In the genomic region with DNA sequence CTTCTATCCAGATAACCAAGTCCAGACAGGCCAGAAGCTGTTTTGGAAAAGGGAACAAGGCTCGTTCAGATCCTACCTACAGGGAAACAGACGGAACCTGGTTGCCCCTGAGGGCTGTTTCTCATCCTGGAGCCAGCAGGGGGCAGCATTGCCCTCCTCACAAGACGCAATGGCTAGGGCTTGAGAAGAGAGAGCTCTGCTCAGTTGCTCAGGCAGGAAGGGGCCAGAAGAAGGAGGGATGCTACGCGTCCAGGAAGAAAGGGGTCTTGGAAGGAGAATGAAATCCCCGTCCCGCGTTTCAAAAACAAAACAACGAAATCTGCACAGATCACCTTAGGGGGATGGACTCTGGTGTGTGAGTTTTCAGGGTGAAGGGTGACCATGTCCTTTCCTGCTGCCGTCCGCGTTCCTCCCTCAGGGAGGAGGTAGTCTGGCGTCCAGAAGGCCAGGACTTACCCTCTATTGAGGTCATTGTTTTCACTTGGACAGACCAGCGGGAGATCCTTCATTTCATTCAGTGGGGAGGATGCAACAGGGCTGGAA, we compare ENCODE assay signal across 8 mouse cellular contexts. TPM values are rescaled to one million over a fixed set of nuclear protein-coding genes. Genes with fewer than 3 reads are reported as not detected.
DNase-seq lines count a peak whose midpoint lies in the region; ATAC-seq and TF ChIP-seq lines count a peak whose summit lies in the region.

No protein-coding gene starts in this region.

- H3K4me3 ChIP-seq in ES-E14 (ENCODE audit: insufficient read depth in 1 of 2, low read depth in 1 of 2, low read length in 2 of 2, poor library complexity in 1 of 2, severe bottlenecking in 1 of 2): no peak overlapping the region
- no peak overlapping the region for H3K4me3 ChIP-seq in forebrain, embryonic 16.5 days (replicated peaks; ENCODE audit: low read length)
- H3K4me3 ChIP-seq in lung, embryonic 15.5 days: peak overlapping the region; percentile 18
- H3K4me3 ChIP-seq in thymus, adult 2 months (ENCODE audit: control insufficient read depth, insufficient read depth, low read length): no peak overlapping the region

- ATAC-seq in forebrain, embryonic 16.5 days: peak; percentile 90
- ATAC-seq in lung, embryonic 15.5 days (ENCODE audit: borderline replicate concordance, extremely low read depth, low FRiP score, low TSS enrichment): peak; percentile 72

- H3K9ac ChIP-seq in ES-E14 (ENCODE audit: insufficient read depth, low read depth, low read length, poor library complexity, severe bottlenecking): no peak overlapping the region
- H3K9ac ChIP-seq in forebrain, embryonic 16.5 days (replicated peaks; ENCODE audit: low read depth, low read length): 0 out of 2 replicates have a peak overlapping the region, but pooled peaks have one; percentile 32
- peak overlapping the region; percentile 32; the same call in 1 of the 2 replicates for H3K9ac ChIP-seq in lung, embryonic 15.5 days

- no peaks in the 10 kb centered on the region for H3K9me3 ChIP-seq in ES-E14 (ENCODE audit: control insufficient read depth, insufficient read depth, low read depth, low read length)
- H3K9me3 ChIP-seq in forebrain, embryonic 16.5 days (ENCODE audit: control insufficient read depth, low read length): no peaks in the 10 kb centered on the region
- no peaks in the 10 kb centered on the region for H3K9me3 ChIP-seq in lung, embryonic 15.5 days

- peak overlapping the region; percentile 40 for H3K4me2 ChIP-seq in forebrain, embryonic 16.5 days (ENCODE audit: low read length)
- H3K4me2 ChIP-seq in lung, embryonic 15.5 days: peak overlapping the region; percentile 51

- no peaks in the 10 kb centered on the region for H3K27me3 ChIP-seq in forebrain, embryonic 16.5 days (replicated peaks; ENCODE audit: control insufficient read depth, insufficient read depth, low read length)
- no peaks in the 10 kb centered on the region; the same call in 1 of the 2 replicates for H3K27me3 ChIP-seq in lung, embryonic 15.5 days
- no peaks in the 10 kb centered on the region for H3K27me3 ChIP-seq in thymus, adult 2 months (ENCODE audit: control insufficient read depth, insufficient read depth, low read length)

- peaks cover 0 to 4% of the 10 kb centered on the region in 2 experiments; a peak in 1 of 4 replicates for H3K4me1 ChIP-seq in ES-E14 (ENCODE audit: control insufficient read depth in 2 of 2, insufficient read depth in 2 of 2, low read length in 2 of 2, poor library complexity in 1 of 2)
- peaks cover 3% of the 10 kb centered on the region for H3K4me1 ChIP-seq in forebrain, embryonic 16.5 days (replicated peaks; ENCODE audit: control insufficient read depth, insufficient read depth, low read length)
- H3K4me1 ChIP-seq in lung, embryonic 15.5 days: peaks cover 8% of the 10 kb centered on the region
- no peaks in the 10 kb centered on the region for H3K4me1 ChIP-seq in thymus, adult 2 months (replicated peaks; ENCODE audit: control insufficient read depth, insufficient read depth, low read length)

- in situ Hi-C loops in ES-E14 (cut with MboI; ENCODE audit: low sequenced_read_pairs in 2 of 2, unreplicated experiment in 2 of 2): no loop called here

- WGBS in forebrain, embryonic 16.5 days: 20% methylated on average over 14 of the region's 14 CpGs
- WGBS in lung, embryonic 15.5 days: 15% methylated on average over 14 of the region's 14 CpGs
- WGBS in thymus, adult 2 months: 25% methylated on average over 14 of the region's 14 CpGs

- peak; percentile 91 for DNase-seq in ES-E14 (ENCODE audit: low read depth, low spot score)
- peak; percentile 74 for DNase-seq in cerebellum, adult 11-12 months
- DNase-seq in heart, postnatal 25 days (ENCODE audit: low spot score): peak; percentile 64
- DNase-seq in layer of hippocampus, adult 11-12 months (ENCODE audit: low spot score): peak; percentile 86
- peak; percentile 59 for DNase-seq in ovary, adult 18-20 months (ENCODE audit: low spot score)
- DNase-seq in thymus, adult 2 months: peak; percentile 82

- peak; percentile 91 for TF ChIP-seq CTCF in thymus, adult 2 months (IDR thresholded peaks at IDR 0.05; ENCODE audit: borderline replicate concordance, control insufficient read depth, extremely low read depth, insufficient read depth, low read length, poor library complexity)

- TF ChIP-seq POLR2A in thymus, adult 2 months (IDR thresholded peaks at IDR 0.05; ENCODE audit: control insufficient read depth, extremely low read depth, insufficient read depth, low read length, poor library complexity): no peak

- H3K27ac ChIP-seq in ES-E14 (ENCODE audit: insufficient read depth, low read depth, low read length, poor library complexity, severe bottlenecking): no peak overlapping the region
- H3K27ac ChIP-seq in forebrain, embryonic 16.5 days (ENCODE audit: low read length): no peak overlapping the region
- H3K27ac ChIP-seq in lung, embryonic 15.5 days: peak overlapping the region; percentile 92
- H3K27ac ChIP-seq in thymus, adult 2 months (ENCODE audit: control insufficient read depth, insufficient read depth, low read length): no peak overlapping the region

- no peaks in the 10 kb centered on the region for H3K36me3 ChIP-seq in ES-E14 (ENCODE audit: control insufficient read depth, insufficient read depth, low read length, poor library complexity, severe bottlenecking)
- H3K36me3 ChIP-seq in forebrain, embryonic 16.5 days (ENCODE audit: control insufficient read depth, insufficient read depth): no peaks in the 10 kb centered on the region
- H3K36me3 ChIP-seq in lung, embryonic 15.5 days: no peaks in the 10 kb centered on the region
- H3K36me3 ChIP-seq in thymus, adult 2 months (ENCODE audit: control insufficient read depth, insufficient read depth, low read length): no peaks in the 10 kb centered on the region

- intact Hi-C loops in heart, postnatal 25 days (cut with DNase I): loop anchor here (2.0 to 10.0 kb wide), 3 partner anchors 318 to 612 kb away; no protein-coding TSS in a partner anchor

TF ChIP-seq in ES-E14, 5 proteins besides CTCF, POLR2A, EP300 and RAD21:
- no peak for TF ChIP-seq MAFK (IDR thresholded peaks at IDR 0.05; ENCODE audit: insufficient read depth, low read depth, low read length)
- peak; percentile 48 for TF ChIP-seq ZC3H11A (IDR thresholded peaks at IDR 0.05; ENCODE audit: borderline replicate concordance, low read depth, low read length)
- no peak for TF ChIP-seq CHD2 (IDR thresholded peaks at IDR 0.05; ENCODE audit: low read depth, low read length)

RNA-seq across cellular contexts. Expression of a gene that starts 25.1 kb away (rescaled TPM):
- total RNA-seq in ES-E14 (2012; rRNA removed): 0.54 and 0.79 TPM in 2 replicates
- polyA plus RNA-seq in forebrain, embryonic 16.5 days (2015; fragmentation: Nextera tagmentation; extraction: Ambion mirVana): 0.14 and 0.29 TPM in 2 replicates
- under 1 TPM in 1 of 2 experiments, not detected in 1; 0.13 TPM for total RNA-seq in heart, postnatal 25 days (2021)
- polyA plus RNA-seq in lung, embryonic 15.5 days (2015; fragmentation: Nextera tagmentation; extraction: Ambion mirVana): 0.69 and 0.89 TPM in 2 replicates
- polyA plus RNA-seq in thymus, adult 2 months (2012; rRNA removed): 10.4 and 11.4 TPM in 2 replicates
